ENCODE assay signal across 15 mouse cellular contexts in genomic region chr11:44052481-44052880, GRCm38 (mm10).
DNase-seq lines count a peak whose midpoint lies in the region.
"Had no signal": no experiment of that assay in that cellular context is flagged by ENCODE, and none has a peak within 500 bp of the region (broad histone marks: within the 10 kb centered on the region; RNA-seq: fewer than 3 reads in every experiment).

No protein-coding gene starts in this region.

- DNase-seq in cerebellum, adult 18-20 months = peak; percentile 1 to 5
- DNase-seq in cerebellum, postnatal 4 days (ENCODE audit: low spot score in 2 of 2) = no peak
- DNase-seq in layer of hippocampus, adult 9-11 months = peak; percentile 34
- DNase-seq in layer of hippocampus, postnatal 14 days (ENCODE audit: low spot score in 2 of 2) = no peak
- DNase-seq in left cerebral cortex, postnatal 25 days (ENCODE audit: low spot score in 2 of 2) = peak; percentile 17 to 78
- peak; percentile 20 to 49 for DNase-seq in right cerebral cortex, postnatal 36 days (ENCODE audit: low spot score in 2 of 2)
- DNase-seq in spleen, adult 12 weeks (ENCODE audit: low spot score) = no peak
- no peak for DNase-seq in heart, adult 8-10 months (ENCODE audit: low spot score)
- DNase-seq: adrenal gland, postnatal 10 days; gastrocnemius, adult 2 months; kidney, adult 9 months; kidney, postnatal 25 days; midbrain, embryonic 14.5 days; thymus, adult 18-20 months; thymus, postnatal 4 days had no signal

- intact Hi-C loops in left cerebral cortex, postnatal 25 days (cut with DNase I) = no loop called here

Comparison
In these comparisons a context has a peak if more than half of its experiments do, and no peak if none do; other contexts are left out.
1. DNase-seq: peak in cerebellum, adult 18-20 months (2 of 2), layer of hippocampus, adult 9-11 months (single experiment), left cerebral cortex, postnatal 25 days (2 of 2) and right cerebral cortex, postnatal 36 days (2 of 2); none in cerebellum, postnatal 4 days (0 of 2), layer of hippocampus, postnatal 14 days (0 of 2), spleen, adult 12 weeks (single experiment) and heart, adult 8-10 months (single experiment).